Mouse (Mus musculus) testis, postnatal 14 days (tissue): Measurements from ENCODE around the gene Tmem274.
A peak's percentile ranks its signal among the peaks of the same experiment; 100 is the strongest.

ENCODE experiments used
- DNase-seq: peaks from one replicate; pipeline ENCODE4 v3.0.0; 2021; ENCODE audit warnings: low spot score

Tmem274 gene

GRCm38 (mm10) chr4:149475096-149475495, 2.1 kb upstream of the Tmem274 start:
- no peak for DNase-seq

GRCm38 (mm10) chr4:149484566-149484965, 7.4 kb downstream of the Tmem274 start:
- no peak for DNase-seq

- DNase-seq: peak; percentile 96
These were observed 8.1 kb downstream of the Tmem274 start, which contains the start of the genes Nmnat1 and Lzic for GRCm38 (mm10) chr4:149485053-149485824. Nmnat1 (minus strand) TSS chr4:149485202. Lzic (plus strand) TSS chr4:149485229.

- DNase-seq: no peak
These were observed 8.6 kb downstream of the Tmem274 start for GRCm38 (mm10) chr4:149485825-149486206.

- DNase-seq: no peak
These were observed 10.6 kb downstream of the Tmem274 start for GRCm38 (mm10) chr4:149487729-149488128.

- DNase-seq: no peak
These were observed 12.4 kb downstream of the Tmem274 start for GRCm38 (mm10) chr4:149489415-149490240.

GRCm38 (mm10) chr4:149491151-149491550, 14.0 kb downstream of the Tmem274 start:
- no peak for DNase-seq

- DNase-seq: no peak
These were observed 19.4 kb downstream of the Tmem274 start for GRCm38 (mm10) chr4:149496612-149497011.

GRCm38 (mm10) chr4:149498901-149499300, 21.7 kb downstream of the Tmem274 start:
- no peak for DNase-seq

- no peak for DNase-seq
These were observed 22.6 kb downstream of the Tmem274 start for GRCm38 (mm10) chr4:149499790-149500189.

- DNase-seq: no peak
These were observed 27.2 kb downstream of the Tmem274 start for GRCm38 (mm10) chr4:149504363-149504762.

- DNase-seq: no peak
These were observed 27.7 kb downstream of the Tmem274 start for GRCm38 (mm10) chr4:149504858-149505257.

GRCm38 (mm10) chr4:149505261-149505967, 28.2 kb downstream of the Tmem274 start:
- no peak for DNase-seq

- DNase-seq: no peak
These were observed 29.7 kb downstream of the Tmem274 start for GRCm38 (mm10) chr4:149506904-149507303.

- no peak for DNase-seq
These were observed 34.1 kb downstream of the Tmem274 start for GRCm38 (mm10) chr4:149511221-149511646.

- DNase-seq: no peak
These were observed 34.9 kb downstream of the Tmem274 start for GRCm38 (mm10) chr4:149512072-149512471.

GRCm38 (mm10) chr4:149515706-149516105, 38.5 kb downstream of the Tmem274 start:
- DNase-seq: no peak

- peak; percentile 99 for DNase-seq
These were observed 40.7 kb downstream of the Tmem274 start, which contains the start of gene Ctnnbip1 for GRCm38 (mm10) chr4:149517868-149518340. Ctnnbip1 (plus strand) TSS chr4:149518236.

GRCm38 (mm10) chr4:149518351-149519220, 41.4 kb downstream of the Tmem274 start:
- DNase-seq: peak; percentile 43

- no peak for DNase-seq
These were observed 44.1 kb downstream of the Tmem274 start for GRCm38 (mm10) chr4:149521258-149521657.

- DNase-seq: no peak
These were observed 46.8 kb downstream of the Tmem274 start for GRCm38 (mm10) chr4:149523961-149524360.
